Mouse (Mus musculus): Measurements from ENCODE around the gene Olfr221. TPM values are rescaled to one million over a fixed set of nuclear protein-coding genes. Genes with fewer than 3 reads are reported as not detected.

Olfr221 gene
- polyA plus RNA-seq, 1 experiment from 2014 or later, result not detected

Other genes with a start within 250 kb of the Olfr221 start
- gene AY358078, start 242.4 kb downstream of the Olfr221 start, polyA plus RNA-seq (2015; fragmentation: Nextera tagmentation; extraction: Ambion mirVana), result not detected in 2 replicates
- gene Ear6, start 188.8 kb downstream of the Olfr221 start, polyA plus RNA-seq (2015; fragmentation: Nextera tagmentation; extraction: Ambion mirVana), result 0.19 and 0.39 TPM in 2 replicates
- gene Mettl17, start 157.6 kb downstream of the Olfr221 start, polyA plus RNA-seq (2015; fragmentation: Nextera tagmentation; extraction: Ambion mirVana), result 50.7 and 57.7 TPM in 2 replicates
- gene Slc39a2, start 149.6 kb downstream of the Olfr221 start, polyA plus RNA-seq (2015; fragmentation: Nextera tagmentation; extraction: Ambion mirVana), result 0.73 and 0.98 TPM in 2 replicates
- 73.7 and 81.7 TPM in 2 replicates for gene Ndrg2, start 128.3 kb downstream of the Olfr221 start, polyA plus RNA-seq (2015; fragmentation: Nextera tagmentation; extraction: Ambion mirVana)
- not detected in 2 replicates for gene Tppp2, start 124.0 kb downstream of the Olfr221 start, polyA plus RNA-seq (2015; fragmentation: Nextera tagmentation; extraction: Ambion mirVana)
- not detected in 2 replicates for gene Rnase13, start 119.7 kb downstream of the Olfr221 start, polyA plus RNA-seq (2015; fragmentation: Nextera tagmentation; extraction: Ambion mirVana)
- 85.7 and 102 TPM in 2 replicates for gene Arhgef40, start 57.7 kb downstream of the Olfr221 start, polyA plus RNA-seq (2015; fragmentation: Nextera tagmentation; extraction: Ambion mirVana)
- gene Tmem253, start 26.8 kb downstream of the Olfr221 start, polyA plus RNA-seq (2015; fragmentation: Nextera tagmentation; extraction: Ambion mirVana), result 10.1 and 14.2 TPM in 2 replicates
- gene Zfp219, start 21.7 kb downstream of the Olfr221 start, polyA plus RNA-seq (2015; fragmentation: Nextera tagmentation; extraction: Ambion mirVana), result 30.8 and 32.9 TPM in 2 replicates
- 570 and 597 TPM in 2 replicates for gene Hnrnpc, start 61.6 kb upstream of the Olfr221 start, polyA plus RNA-seq (2015; fragmentation: Nextera tagmentation; extraction: Ambion mirVana)
- gene Rpgrip1, start 68.2 kb upstream of the Olfr221 start, polyA plus RNA-seq (2015; fragmentation: Nextera tagmentation; extraction: Ambion mirVana), result 56.4 and 59.0 TPM in 2 replicates
- gene Supt16, start 155.0 kb upstream of the Olfr221 start, polyA plus RNA-seq (2015; fragmentation: Nextera tagmentation; extraction: Ambion mirVana), result 54.6 and 58.7 TPM in 2 replicates
- 28.7 and 30.6 TPM in 2 replicates for gene Chd8, start 215.3 kb upstream of the Olfr221 start, polyA plus RNA-seq (2015; fragmentation: Nextera tagmentation; extraction: Ambion mirVana)
- gene Tox4, start 236.7 kb upstream of the Olfr221 start, polyA plus RNA-seq (2015; fragmentation: Nextera tagmentation; extraction: Ambion mirVana), result 35.5 and 43.1 TPM in 2 replicates
- gene Rab2b, start 237.1 kb upstream of the Olfr221 start, polyA plus RNA-seq (2015; fragmentation: Nextera tagmentation; extraction: Ambion mirVana), result 17.3 and 17.4 TPM in 2 replicates

Data from stomach, embryonic 15.5 days (tissue).